Mouse (Mus musculus): ENCODE measurements around the gene Mrpl42.

GRCm38 (mm10) chr10:95535399-95536221, 33.9 kb upstream of the Mrpl42 start:
- TF ChIP-seq POLR2A (IDR thresholded peaks at IDR 0.05; ENCODE audit: low read depth, low read length) (no peak), CTCF (IDR thresholded peaks at IDR 0.05; ENCODE audit: extremely low read depth, insufficient read depth, insufficient read length, insufficient replicate concordance) (no peak)
